Mouse (Mus musculus) layer of hippocampus, postnatal 14 days (tissue): Measurements from ENCODE around the gene Cwc15. TPM values are rescaled to one million over a fixed set of nuclear protein-coding genes. Genes with fewer than 3 reads are reported as not detected.

ENCODE experiments used
- DNase-seq, 2 experiments: peaks; one replicate each; pipeline ENCODE4 v3.0.0; 2021 to 2022; ENCODE audit warnings: low spot score in 2 of 2, mixed read lengths in 1 of 2
- total RNA-seq, 2 experiments: library from RNA; stranded (reverse); gene quantifications; 2 replicates each; pipeline ENCODE4 v1.2.3; 2021

The Cwc15 gene
- total RNA-seq, 2 experiments from 2014 or later, result 72.4 to 89.5 TPM

- no peak for DNase-seq
Observed at GRCm38 (mm10) chr9:14547584-14548365, 47.4 kb downstream of the Cwc15 start.

DNA sequence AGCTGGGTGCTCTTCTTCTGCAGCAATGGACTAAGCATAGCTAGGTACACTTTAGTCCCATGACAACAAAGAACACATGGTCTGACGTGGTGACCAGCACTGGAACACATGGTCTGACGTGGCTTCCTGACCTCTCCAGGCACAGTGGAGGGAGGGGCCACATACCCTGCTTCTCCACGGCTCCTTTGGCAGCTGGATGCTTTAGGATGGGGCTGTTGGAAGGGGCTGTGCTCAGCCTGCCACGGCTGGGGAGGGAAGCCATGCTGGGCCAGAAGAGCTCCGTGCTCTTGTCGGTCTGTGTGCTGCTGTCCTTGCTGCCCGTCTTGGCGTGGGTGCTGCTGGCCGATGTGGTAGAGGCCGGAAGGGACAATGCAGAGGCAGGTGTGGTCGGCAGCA, 47.9 kb downstream of the Cwc15 start:
- DNase-seq, result no peak

- no peak for DNase-seq
Observed at GRCm38 (mm10) chr9:14558332-14558731, 57.9 kb downstream of the Cwc15 start.

- peak; percentile 7 to 20 for DNase-seq
Observed at GRCm38 (mm10) chr9:14559430-14559829, 59.0 kb downstream of the Cwc15 start.

DNA sequence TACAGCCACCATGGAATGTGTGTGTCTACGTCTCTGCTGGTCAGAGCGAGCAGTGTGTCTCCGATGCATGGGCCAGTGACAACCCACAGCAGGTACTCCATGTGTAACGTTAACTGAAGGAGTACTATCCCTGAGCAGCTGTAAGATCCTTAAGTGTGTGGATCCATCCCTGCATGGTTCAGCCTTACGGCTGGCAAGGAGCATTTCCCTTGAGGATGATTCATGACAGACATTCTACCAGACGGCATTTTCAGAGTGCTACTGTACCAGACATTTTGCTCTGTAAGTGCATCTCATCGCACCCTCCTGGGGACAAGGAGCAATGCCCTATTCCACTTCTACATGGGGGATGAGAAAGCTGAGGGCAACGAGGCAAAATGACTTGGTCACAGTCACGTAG, 59.6 kb downstream of the Cwc15 start:
- peak in 1 of 2 experiments; percentile 8 for DNase-seq

Other genes with a start within 250 kb of the Cwc15 start
- gene Sesn3, start 225.6 kb upstream of the Cwc15 start, total RNA-seq, result 10 to 100 TPM; 59.1 to 66.2 TPM
- 10 to 100 TPM; 47.3 to 49.6 TPM for gene Endod1, start 119.1 kb upstream of the Cwc15 start, total RNA-seq
- gene Kdm4d, start 135 bp upstream of the Cwc15 start, total RNA-seq, result 1 to 10 TPM; 1.3 to 1.6 TPM
- 10 to 100 TPM; 19.1 to 25.1 TPM for gene Amotl1, start 144.4 kb downstream of the Cwc15 start, total RNA-seq
- gene Piwil4, start 240.1 kb downstream of the Cwc15 start, total RNA-seq, result under 1 TPM in 1 of 2 experiments, not detected in 1; 0.14 TPM